1 mouse cellular context compared by ENCODE assay signal in the genomic region with DNA sequence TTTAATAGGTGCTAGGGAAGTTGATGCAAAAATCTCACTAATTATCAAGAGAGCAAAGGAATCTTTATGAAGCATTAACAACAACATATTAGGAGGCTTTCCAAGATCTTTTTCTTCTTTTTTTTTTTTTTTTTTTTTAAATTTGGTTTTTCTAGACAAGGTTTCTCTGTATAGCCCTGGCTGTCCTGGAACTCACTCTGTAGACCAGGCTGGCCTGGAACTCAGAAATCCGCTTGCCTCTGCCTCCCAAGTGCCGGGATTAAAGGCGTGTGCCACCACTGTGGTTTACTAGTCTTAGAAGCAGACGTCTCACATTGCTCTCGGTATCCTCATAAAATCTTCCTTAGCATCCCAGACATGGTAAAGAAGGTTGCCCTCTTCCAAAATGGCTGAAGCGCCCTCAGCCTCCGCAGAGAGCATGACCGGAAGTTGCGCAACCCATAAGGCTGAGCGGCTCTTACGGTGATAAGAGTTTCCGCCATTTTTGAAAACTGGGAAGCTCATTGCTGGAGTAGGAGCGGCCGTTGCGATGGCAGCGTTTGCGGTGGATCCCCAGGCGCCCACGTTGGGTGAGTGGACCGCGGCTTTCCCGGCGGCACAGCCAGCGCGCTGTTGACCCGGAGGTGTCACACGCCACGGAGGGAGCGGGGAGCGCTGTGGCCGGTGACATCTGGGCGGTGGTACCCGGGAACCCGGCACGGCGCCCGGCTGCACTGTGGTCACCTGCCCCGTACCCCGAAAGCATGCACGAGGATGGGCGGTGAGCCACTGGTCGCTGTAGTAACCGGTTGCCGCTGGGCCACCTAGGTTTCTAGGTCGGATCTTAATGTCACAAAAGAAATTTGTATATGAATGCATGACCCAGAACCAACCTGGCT.
TF ChIP-seq lines count a peak whose summit lies in the region.

No protein-coding gene starts in this region.

TF ChIP-seq in C2C12, 6 proteins besides CTCF, POLR2A, EP300 and RAD21:
- TF ChIP-seq MAX (IDR thresholded peaks at IDR 0.05): peak; percentile 45
- peak; percentile 98 for TF ChIP-seq CEBPB (IDR thresholded peaks at IDR 0.05; ENCODE audit: low read depth)
- no peak for TF ChIP-seq MYOG (IDR thresholded peaks at IDR 0.05; ENCODE audit: control insufficient read depth, extremely low read depth, insufficient read length)
TF ChIP-seq in C2C12: peak in this region for 2.
